Mouse (Mus musculus): ENCODE measurements around the gene Gap43.
"Not testable (repeated sequence)": the region's sequence is repeated elsewhere in the genome, so short reads cannot be mapped to it uniquely, and the experiment has no call there.

The Gap43 gene

DNA sequence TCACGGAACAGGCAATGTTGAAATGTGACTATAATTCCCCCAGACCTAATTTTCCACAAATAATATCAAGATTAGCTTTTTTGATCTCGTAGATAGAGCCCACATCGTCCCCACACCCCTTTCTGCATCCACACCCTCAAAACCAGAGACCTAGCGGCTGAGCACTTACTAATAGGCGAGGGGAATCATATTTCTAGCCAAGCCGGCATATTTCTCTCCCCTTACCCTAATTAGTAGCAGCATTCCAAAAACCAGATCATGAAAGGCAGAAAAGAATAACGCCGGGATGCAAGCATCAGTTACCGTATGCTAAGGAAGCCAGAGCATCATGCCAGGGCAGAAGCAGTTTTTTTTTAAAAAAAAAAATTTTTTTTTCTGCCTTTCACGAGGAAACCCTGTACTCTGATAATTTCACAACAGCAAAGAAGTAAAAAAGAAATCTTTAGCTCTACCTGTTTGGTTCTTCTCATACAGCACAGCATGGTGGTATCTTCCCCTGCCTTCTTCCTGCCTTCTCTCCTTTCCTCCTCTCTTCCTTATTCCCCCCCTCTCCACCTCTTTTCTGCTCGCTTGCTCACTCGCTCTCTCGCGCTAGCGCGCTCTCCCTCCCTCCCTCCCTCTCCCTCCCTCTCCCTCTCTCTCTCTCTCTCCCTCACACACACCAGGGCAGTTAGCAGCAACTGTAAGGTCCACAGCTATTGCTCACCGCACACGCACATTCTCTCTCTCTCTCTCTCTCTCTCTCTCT, at the start of gene Gap43:
Gene Gap43 (minus strand): TSS at position 631 of the 748 bp plus-strand sequence.
- peak; percentile 16 for DNase-seq

DNA sequence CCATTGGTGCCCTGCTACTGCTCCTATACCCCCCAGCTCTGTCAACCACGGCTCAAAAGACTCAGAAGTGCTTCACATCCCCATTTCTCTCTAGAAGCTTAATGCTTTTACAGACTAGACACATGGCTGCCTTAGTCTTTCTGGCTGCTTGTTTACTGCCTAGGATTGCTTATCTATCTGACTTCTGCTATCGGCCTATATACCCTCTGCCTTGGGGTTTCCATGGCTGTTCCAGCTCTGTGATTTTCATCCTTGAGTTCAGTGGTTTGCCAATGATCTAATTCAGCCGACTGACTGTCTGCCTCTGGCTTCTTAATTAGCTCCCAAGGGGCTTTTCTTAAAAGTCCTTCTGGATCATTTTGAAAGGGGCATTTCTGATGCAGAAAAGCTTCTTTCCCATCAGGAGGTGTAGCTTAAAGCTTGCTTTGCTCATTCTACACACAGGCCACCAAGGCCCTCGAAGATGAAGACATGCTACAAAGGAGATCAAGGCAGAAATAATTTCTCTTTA, 40.9 kb upstream of the Gap43 start:
- no peak for DNase-seq

DNA sequence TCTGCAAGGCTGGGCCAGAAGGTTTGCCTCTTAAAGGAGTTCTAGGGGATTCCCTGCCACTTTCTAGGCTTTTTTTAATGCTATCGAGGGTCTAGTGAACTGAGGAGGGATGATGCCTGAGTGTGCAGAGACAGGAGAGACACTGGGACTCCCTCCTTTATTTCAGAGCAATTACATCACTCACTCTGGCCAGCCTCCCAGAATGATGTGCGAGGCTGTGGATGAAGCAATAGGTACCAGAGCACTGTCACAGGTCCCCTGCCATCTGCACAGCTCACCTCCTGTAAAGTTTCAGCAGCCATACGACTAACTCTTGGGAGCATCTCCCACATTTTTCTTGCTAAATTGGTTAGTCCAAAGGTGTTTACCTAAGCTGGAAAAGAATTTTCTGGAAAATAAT, 40.2 kb upstream of the Gap43 start:
- no peak for DNase-seq

DNA sequence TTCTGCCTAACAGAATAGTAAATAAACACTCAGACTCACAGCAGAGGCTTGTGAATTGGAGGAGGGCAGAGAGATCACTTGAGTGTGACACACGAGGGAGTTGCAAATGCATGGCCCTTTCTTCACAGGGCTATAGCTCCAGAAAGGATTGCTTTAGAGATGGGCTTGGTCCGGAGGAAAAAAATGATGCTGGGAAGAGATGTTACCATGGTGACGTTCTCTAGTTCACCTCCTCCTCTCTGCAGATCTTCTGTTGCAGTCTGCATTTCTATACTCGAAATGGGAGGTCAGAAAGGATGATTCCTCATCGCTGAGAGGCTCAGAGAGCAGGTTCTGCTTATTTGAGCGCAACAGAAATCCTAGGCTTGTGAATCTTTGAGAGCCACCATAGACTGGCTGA, 29.7 kb upstream of the Gap43 start:
- DNase-seq: no peak

DNA sequence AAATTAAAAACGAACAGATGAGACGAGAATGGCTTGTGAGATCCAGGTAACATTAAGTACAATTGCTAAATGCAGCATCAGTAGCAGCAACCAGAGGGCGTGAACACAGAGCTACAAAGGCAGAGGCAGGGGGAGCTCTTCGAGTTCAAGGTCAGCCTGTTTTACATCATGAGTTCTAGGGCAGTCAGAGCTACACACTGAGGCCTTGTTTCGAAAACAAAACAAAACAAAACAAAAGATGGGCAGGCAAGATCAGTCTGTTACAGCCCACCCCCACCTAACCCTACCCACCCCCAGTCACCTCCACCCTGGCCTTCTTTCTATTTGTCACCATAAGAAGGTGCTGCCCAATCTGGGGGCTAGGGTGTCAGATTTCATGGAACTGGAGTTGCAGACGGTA, 28.9 kb upstream of the Gap43 start:
- no peak for DNase-seq

DNA sequence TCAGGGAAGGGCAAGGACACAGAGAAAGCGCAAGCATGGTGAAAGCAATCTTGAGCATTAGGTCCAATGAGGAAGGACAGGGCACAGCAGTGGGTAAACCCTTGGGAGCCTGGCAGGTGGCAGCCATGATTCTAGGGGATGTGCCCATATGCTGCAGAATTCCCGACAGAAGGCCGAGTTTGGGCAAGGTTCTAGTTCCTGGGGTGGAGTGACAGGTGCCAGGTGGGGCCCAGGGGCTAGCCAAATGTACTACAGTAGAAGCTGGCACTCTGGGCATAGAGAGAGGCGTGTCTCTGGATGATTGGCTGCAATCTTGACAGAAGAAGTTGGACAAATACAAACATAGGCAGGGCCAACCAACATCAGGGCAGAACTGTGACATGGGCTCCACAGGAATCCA, 19.6 kb upstream of the Gap43 start:
- no peak for DNase-seq

DNA sequence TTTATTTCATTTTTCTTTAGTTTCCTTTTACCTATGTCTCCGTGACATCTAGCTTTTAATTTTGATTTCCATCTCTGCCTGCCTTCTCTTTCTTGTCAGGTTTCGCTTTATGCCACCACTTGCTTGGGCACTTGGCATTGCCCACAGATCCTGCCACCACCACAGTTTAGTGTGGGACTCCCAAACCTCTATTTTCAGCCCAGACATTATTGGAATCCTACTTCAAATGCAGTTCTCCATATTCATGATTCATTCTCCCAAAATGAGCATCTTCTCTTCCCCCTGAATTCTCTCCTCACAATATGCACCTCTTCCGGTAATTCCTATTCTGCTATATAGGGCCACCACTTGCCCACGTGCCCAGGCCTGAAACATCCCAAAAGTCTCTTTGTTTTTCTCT, 17.6 kb upstream of the Gap43 start:
- no peak for DNase-seq

DNA sequence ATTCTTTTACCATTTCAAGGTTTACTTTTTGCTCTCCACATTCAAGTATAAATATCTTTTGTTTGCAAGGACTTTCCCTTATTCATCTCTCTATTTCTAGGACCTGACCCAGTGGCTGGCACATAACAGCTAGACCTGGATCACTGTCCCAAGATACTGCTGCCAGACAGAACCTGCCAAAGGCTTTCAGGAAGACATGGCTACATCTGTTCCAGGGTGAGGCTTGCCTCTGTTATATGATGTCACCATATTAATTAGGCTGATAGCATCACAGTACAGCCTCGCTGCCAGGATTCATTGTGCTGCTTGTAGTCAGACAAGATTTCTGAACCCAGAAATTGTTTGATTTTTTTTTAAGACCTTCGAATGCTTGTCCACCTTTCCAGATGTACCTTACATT, 9.6 kb upstream of the Gap43 start:
- DNase-seq: no peak

DNA sequence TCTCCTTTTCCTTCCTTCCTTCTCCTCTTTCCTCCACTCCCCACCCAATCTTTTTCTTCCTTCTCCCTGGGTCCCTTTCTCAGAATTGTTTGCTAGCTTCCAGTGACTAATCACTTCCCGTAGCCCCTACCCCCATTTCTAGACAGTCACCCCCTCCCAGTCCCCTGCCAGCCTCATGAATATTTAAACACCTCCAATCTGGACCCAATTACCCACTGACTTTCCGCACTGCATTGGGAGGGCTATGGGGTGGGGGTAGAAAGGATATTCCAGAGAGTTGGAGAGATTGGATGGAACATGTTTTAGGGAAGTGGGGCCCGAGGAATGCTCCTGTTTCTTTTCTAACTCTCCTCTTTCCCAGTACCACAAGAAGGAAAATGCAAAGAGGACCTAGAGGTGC, 414 bp upstream of the Gap43 start:
- DNase-seq: not testable (repeated sequence)

DNA sequence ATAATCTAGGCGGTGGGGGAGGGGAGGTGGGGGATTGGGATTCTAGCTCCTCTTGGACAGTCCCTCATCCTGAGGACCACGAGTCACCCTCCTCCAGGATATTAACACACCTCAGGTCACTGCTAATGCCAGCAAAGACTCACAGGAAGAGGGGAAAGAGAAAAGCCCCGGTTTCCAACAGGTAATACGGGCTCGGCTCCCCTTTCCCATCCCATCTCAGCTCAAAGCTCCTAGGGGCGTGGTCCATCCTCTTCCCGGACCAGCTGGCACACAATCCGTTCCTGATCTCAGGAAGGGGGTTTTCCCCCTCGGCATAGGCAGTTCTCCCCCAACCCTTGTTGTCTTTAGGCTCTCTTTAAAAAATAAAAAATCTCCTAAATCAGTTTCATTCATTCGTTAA, 939 bp downstream of the Gap43 start:
- DNase-seq: peak; percentile 18

DNA sequence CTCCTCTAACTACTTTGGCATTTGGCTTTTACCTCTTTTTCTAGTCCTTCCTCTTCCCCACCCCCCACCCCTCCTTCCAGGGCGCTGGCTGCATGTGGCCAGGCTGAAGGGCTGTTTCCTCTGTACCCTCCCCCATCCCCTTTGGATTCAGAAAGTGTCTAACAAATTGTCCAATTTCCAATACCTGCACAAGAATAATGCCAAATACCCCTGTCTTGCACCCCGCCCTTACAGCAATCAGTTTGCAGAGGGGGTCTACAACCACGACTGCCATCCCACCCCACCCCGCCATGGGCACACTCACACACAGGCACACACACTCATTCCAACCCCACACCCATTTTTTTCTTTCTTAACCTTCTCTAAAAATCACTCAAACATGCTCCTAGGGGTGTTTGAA, 1.5 kb downstream of the Gap43 start:
- DNase-seq: no peak

DNA sequence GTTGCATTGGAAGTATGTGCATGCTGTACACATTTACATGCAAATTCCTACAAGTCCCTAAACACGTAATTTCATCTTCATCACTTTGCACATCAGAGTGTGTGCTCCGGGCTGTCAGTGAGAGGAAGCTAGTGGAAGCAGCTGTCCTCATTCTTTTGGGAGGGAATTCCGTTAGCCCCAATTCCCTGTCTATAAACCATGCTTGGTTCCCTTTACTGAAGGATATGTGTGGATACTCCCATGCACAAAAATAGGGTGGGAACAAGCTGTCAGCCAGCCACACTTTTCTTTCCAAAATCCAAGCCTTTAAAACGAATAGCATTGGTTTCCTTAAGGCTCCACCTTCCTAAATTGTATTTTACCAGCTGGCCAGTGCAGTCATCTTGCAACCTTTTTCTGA, 2.1 kb downstream of the Gap43 start:
- DNase-seq: no peak

DNA sequence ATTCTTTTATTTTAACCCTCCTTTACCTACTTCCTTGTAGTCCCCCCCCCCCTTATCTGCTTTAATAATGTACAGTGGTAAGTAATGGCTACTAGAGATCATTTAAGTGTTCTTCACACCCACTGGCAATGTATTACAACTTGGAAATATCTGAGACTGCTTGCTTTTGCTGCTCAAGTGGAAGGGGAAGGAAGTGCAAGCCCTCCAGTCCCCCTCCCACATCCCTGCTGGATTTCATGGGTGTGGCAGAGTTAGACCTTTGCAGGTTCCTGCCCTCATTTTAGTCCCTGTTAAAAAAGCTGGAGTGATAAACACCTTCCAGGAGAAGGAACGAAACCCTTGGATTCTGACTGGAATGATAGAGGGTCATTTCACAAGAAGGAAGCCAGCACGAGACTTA, 2.8 kb downstream of the Gap43 start:
- DNase-seq: no peak

DNA sequence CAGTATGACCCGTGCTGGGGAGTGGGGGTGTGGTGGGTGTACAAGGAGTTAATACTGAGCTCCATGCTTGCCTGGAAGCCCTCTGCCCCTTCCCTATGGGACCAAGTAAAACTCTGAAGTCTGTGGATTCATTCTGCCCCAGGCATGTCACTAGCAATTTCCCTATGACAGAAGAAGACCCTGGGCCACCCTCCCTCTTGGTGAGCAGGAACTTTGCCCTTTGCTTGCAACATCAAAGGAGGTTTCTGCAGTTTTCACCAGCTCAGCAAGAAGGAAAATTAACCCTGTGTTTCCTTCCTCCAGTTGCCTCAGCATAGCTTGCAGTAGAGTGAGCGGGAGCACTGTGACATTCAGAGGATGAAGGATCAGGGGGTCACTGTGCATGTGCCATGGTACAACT, 3.8 kb downstream of the Gap43 start:
- DNase-seq: no peak

DNA sequence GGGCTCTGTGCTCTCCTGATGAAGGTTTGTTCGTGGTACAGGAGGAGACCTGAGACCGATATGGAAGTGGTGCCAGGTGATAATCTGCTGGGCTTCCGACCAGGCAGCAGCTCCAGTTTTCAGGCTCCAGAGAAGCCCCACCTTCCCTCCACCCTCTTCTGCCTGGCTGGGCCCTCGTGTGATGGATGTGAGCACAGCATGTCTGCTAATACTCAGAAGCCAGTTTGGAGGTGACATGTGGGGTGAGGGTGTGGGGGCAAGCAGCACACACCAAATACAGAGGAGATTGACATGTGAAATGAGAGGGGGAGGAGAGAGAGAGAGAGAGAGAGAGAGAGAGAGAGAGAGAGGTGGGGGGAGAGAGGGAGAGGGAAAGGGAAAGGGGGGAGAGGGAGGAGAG, 8.1 kb downstream of the Gap43 start:
- no peak for DNase-seq

DNA sequence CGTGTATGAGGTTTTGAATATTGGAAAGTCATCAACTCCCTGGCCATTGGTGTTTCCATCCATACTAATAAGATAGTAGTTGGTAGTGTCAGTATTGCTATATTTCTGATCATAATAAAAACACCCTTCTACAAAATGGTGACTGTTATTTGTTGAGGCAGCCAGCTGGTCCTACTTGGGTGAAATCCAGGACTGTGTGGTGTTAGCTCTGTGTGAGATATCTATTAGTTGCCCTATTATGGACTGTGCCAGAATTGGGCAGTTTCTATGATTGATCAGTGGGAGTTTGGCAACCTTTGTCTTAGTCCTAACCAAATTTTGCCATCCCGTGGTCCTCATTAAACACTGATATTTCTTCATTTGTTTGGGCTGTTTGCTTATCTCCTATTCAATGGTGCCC, 14.3 kb downstream of the Gap43 start:
- no peak for DNase-seq

DNA sequence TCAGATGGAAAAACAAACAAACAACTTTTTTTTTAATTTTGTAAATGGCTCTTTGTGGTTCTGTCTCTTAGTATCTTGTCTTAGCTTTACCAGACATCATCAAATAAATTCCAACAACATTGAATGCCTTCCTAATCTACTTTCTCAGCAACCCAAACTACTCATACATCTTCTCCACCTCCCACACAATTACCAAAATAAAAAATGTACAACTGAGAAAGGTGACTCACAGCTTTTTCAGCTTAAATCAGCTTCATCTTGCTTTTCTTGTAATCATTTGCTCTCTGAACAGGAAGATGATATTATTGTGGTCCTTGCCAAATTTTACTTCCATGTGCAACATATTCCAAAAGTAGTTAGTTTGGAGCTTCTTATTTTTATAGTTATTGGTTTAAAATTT, 14.9 kb downstream of the Gap43 start:
- no peak for DNase-seq

DNA sequence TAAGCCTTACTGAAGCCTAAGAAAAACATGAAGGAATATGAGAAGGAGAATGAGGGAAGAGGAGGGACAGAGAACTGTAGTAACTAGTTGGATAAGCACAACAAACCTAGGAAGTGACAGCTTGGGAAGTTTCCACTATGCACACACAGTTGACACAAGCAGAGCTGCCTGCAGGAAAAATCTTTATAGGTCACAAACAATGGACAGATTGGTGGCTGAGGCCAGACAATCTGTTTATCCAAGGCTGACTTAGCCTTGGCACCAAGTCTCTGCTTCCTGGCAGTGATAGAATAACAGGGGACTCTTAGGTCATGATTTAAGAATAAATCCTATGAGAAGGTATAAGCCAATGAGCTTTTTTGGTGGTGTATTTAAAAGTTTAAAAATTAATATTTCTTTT, 20.6 kb downstream of the Gap43 start:
- DNase-seq: no peak

DNA sequence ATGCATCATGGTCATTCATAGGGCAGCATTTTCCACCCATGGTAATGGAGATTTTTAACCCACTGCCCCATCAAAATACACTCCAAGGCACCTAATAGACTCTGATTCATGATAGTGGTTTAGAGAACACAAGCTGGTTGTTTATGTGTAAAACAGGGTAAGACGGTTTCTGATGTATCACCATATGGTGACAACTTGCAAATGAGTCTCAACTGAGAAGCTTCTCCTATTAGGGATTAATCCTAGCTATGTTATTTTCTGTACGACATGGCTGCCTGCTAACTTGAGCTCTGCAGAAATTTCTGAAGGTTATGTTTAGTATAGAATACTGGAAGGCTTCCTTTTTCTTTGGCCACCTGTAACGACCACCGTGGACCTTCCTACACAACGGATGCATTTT, 21.1 kb downstream of the Gap43 start:
- no peak for DNase-seq

DNA sequence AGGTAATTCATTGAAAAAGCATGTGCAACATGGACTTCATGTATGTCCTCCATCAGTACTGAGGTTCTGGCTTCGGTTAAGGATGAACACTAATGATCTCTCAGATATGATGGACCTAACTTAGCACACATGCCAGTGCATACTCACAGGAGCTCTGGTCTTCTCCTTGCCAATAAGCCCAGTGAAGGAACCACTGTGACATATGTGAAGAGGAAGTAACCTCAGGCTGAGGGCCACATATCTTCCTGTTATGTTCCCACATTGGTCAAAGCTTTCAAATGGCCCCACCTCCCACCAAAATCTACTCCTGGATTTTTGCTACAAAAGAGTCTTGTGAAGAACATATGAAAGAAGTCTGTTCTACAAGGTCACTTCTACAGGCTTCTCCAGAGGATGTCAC, 28.3 kb downstream of the Gap43 start:
- no peak for DNase-seq

DNA sequence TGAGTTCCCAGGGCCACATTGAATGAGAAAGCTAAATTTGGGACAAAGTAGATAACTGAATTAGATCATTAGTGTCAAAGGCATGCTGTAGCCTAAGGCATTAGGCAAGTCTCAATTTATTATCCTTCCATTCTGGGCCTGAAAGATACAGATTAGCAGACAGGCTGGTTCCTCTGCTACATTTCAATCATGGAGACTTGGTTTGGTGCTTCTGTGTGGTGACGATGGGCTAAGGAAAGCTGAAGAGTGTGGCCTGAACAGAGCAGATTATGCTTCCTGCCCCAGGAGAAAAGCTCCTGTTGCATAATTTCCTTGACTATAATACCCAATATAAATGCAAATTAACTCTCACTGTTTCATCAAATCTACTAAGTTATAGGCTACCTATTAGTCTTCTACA, 31.7 kb downstream of the Gap43 start:
- no peak for DNase-seq

DNA sequence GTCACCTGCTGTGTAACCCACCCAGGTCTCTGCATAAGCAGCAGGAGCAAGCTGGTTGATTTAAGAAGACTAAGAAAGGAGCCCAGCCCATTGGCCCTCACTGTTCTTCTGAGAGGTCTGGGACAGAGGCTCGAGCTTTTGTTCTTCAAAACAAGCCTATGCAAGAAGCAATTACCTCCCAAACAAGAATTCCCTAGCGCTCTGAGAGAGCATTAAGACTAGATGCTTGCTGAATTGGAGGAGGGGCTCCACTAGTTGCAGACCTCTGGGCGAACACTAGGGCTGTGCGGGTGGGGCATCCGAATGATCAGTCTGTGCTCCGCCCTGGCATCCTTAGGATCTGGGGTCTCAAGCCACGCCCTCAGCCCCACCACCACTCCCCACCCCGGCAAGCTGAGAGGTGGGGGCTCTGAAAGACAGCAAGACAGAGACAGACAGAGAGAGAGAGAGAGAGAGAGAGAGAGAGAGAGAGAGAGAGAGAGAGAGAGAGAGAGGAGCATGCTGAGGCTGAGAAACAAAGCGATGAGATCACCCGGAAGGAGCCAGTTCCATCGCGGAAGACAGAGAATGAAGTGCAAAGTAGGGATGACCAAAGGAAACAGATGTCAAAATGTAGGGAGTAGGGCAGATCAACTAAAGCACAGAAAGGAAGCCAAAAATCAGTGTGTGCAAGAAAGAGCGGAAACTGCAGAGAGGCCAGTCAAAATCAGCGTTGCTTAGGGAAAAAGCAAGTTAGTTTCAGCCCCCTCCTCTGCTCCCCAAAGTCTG, 34.3 kb downstream of the Gap43 start:
- DNase-seq: no peak

DNA sequence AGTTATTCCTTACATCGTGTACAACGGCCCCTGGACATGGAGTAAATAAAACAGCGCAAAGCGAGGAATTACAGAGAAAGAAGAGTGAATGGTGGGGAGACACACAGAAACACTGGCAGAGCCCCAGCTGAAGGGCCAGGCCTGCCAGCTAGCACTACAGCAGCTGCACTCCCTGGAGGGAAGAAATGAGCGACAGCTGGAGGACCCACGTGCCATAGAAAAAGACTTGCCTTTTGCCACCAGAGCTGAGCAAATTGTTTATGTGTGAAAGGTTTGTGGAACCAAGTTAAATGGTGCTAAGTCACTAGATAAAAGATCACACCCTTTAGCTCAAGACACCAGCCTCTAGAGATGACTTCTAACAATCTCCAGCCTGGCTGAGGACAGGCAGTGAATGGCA, 37.0 kb downstream of the Gap43 start:
- DNase-seq: peak; percentile 63

DNA sequence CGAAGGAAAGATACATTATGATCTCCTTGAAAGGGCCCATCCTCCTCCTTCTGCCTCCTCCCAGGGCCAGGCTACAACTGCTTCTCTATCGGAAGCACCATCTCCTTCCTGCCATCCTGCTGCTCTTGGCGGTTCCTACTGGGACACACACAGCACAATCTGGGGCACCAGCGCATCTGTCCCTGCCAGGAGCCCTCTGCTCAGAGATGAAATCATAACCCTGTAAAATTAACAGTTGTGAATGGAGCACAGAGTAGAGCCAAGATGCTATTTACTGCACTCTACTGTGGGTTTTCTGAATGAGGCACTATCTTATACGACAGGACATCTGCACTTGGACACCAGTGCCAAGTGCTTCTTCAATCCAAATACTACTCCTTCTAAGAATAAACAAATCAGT, 46.0 kb downstream of the Gap43 start:
- no peak for DNase-seq

DNA sequence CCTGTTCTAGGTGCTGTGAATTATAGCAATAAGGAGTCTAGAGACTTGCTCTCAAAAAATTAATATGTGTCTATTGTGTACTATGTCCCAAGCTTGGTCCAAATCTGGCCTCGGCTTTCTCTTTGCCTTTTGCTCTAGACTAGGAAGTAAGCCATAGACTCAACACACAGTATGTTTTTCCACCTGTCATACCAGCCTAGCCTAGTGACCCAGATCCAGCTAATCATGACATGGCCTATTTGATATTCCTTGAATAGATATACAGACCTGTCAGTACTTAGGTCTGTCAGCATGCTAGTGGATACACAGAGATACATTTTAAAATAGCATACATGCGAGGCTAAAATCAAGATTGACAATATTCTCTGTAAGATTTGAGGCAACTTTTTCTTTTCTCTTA, 46.4 kb downstream of the Gap43 start:
- DNase-seq: no peak

All from right cerebral cortex, postnatal 14 days (tissue).